Mouse (Mus musculus): ENCODE results near the gene Tia1.
A peak's percentile ranks its signal among the peaks of the same experiment; 100 is the strongest.
"Not testable (repeated sequence)": the region's sequence is repeated elsewhere in the genome, so short reads cannot be mapped to it uniquely, and the experiment has no call there.

The Tia1 gene

GRCm38 (mm10) chr6:86404100-86404861, at the start of gene Tia1:
TSS of gene Tia1 (plus strand) at chr6:86404219.
- peak; percentile 94 to 97 for DNase-seq (ENCODE audit: low spot score in 2 of 2)

DNA sequence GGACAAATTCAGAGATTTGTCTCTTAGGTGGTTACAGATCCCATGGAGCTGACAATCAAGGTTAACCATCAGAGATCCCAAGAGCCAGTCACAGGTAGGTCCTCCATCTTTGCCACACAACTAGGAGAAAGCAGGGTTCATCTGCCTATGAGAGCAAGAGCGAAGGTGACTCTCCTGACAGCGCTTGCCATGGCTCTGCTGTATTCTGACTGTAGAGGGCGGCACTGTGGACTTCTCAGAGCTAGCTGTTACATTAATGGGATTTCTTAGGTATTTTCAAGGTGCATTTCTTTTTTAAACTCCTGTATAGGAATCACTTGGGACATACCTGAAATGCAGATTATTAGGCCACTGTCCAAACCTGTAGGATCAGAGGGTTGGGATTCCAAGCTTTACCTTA, 49.1 kb upstream of the Tia1 start:
- DNase-seq (ENCODE audit: low spot score in 2 of 2) = no peak

DNA sequence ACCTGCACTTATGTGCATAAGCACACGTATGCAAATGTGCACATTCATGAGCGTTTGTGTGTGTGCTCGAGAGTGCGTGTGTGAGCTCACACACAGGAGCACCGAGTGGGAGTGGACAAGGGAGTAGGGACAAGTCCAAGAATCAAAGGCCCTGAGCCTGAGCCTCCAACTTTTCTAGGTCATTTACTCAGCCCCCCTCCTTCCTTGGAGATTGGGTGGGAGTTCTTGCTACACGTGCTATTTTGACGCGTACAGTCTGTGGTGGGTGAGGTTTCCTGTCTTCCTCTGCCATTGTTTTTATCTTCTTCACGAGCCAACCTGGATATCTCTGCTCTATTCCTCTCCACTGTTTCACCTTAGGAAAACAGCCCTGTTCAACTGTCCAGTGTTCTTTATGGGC, 47.1 kb upstream of the Tia1 start:
- DNase-seq (ENCODE audit: low spot score in 2 of 2) = no peak

DNA sequence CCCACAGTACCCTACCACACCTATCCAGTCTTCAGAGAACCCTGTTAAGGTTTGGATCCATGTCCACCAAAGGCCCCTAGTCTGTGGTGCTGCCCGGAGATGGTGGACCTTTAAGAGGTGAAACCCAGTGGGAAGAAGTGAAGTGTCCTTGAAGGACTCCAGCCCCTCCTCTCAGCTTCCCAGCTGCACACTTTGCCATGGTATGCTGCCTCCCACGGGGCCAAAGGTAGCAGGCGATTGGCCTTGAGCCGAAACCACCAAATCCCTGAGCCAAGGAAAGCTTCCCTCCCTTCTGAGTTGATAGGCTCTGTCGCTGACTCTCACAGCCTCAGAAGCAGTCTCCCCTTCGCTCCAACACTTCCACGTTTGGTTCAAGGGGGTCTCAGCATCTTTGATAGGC, 43.3 kb upstream of the Tia1 start:
- no peak for DNase-seq (ENCODE audit: low spot score in 2 of 2)

- DNase-seq (ENCODE audit: low spot score in 2 of 2) = no peak
Measured at GRCm38 (mm10) chr6:86361373-86361772, 42.6 kb upstream of the Tia1 start.

DNA sequence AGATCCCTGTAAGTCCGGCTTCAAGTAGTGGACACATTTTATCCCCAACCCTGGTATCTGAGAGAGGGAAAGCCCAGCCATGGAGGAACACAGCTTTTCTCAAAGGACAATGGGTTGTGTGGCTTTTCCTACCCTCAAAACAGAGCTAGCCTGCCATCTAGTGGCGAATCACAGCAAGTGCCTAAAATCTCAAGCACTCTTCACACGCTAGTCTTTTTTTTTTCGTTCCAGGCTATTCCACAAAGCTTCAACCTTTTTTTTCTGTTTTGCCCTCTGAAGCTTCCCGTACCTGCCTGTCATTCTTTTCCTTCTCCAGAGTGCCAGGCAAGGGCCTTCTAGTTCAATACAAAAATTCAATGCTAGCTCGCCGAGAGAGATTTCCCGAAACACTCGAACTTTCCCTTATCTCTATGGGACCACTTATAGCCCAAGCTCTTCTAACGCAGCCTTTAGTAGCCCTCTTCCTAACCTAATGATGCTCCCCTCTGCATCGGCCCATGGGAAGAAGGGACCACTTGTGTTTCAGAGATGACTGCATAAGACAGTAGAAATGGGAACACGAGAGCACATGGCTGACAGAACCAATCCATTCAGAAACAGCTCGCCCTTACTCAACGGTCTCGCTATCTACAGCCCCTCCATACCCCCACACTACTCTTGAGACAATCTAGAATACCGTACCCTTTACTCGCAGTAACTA, 39.4 kb upstream of the Tia1 start:
- DNase-seq (ENCODE audit: low spot score in 2 of 2) = peak; percentile 42 to 81

GRCm38 (mm10) chr6:86365371-86366124, 38.5 kb upstream of the Tia1 start, which contains the start of gene Fam136a:
TSS of gene Fam136a (plus strand) at chr6:86365646.
- DNase-seq (ENCODE audit: low spot score in 2 of 2) = peak; percentile 98

GRCm38 (mm10) chr6:86366125-86366852, 37.7 kb upstream of the Tia1 start:
- DNase-seq (ENCODE audit: low spot score in 2 of 2) = peak in 1 of 2 experiments; percentile 54

- no peak for DNase-seq (ENCODE audit: low spot score in 2 of 2)
Measured at GRCm38 (mm10) chr6:86366853-86367249, 37.2 kb upstream of the Tia1 start.

DNA sequence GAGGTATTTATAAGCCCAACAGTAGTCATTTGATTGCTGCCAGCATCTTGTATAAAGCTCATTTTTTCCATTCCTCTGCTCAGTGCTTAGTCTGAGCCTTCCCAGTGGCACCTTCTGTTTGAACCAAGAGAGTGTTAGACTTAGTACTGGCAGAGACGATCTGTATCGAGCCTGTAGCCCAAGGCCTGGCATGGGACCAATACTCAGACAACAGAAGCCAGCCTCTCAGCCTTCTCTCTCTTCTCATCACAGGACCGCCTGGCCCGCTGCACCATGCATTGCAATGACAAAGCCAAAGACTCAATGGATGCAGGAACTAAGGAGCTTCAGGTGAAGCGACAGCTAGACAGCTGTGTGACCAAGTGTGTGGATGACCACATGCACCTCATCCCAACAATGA, 35.5 kb upstream of the Tia1 start:
- no peak for DNase-seq (ENCODE audit: low spot score in 2 of 2)

GRCm38 (mm10) chr6:86370093-86370713, 33.8 kb upstream of the Tia1 start:
- no peak for DNase-seq (ENCODE audit: low spot score in 2 of 2)

GRCm38 (mm10) chr6:86370764-86371339, 33.2 kb upstream of the Tia1 start, which contains the start of gene Snrpg:
TSS of gene Snrpg (plus strand) at chr6:86371304.
- DNase-seq (ENCODE audit: low spot score in 2 of 2) = no peak

- DNase-seq (ENCODE audit: low spot score in 2 of 2) = peak; percentile 93 to 96
Measured at GRCm38 (mm10) chr6:86371340-86371911, 32.6 kb upstream of the Tia1 start.

DNA sequence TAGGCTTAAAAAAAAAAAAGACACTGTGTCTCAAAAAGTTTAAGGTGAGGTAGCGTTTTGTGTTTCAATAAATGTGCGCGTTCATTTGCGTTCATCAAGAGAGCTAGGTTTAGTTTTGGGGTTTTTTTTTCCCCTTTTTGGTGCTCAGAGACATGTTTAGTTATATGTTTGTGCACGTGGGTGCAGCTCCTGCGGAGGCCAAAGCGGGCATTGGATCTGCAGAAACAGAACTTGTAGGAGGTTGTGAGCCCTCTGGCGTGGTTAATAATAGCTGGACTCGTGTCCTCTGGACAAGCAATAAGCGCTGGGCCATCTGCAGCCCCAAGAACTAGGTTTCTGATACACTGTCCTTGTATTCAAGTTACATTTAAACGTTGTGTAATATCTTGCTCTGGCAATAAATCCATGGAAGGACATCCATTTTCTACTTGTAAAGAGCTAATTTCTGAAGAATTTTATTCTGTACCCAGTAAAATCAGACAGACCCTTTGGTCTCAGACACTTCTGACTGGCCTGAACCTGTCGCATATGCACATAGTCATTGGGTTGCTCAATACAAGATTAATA, 32.0 kb upstream of the Tia1 start:
- DNase-seq (ENCODE audit: low spot score in 2 of 2) = no peak

DNA sequence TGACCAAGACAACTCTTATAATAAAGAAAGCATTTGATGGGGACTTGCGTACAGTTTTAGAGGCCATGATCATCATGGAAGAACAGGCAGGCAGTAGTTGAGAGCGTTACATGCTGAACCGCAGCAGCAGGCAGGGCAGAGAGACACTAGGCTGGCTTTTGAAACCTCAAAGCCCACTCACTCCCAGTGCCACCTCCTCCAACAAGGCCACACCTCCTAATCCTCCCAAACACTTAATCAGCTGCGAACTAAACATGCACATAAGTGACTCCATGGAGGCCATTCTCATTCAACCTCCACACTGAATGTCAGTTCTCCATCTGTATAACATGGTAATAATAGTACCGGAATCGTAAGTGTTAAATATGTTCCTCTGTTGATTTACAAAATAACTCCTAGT, 30.5 kb upstream of the Tia1 start:
- DNase-seq (ENCODE audit: low spot score in 2 of 2) = no peak

GRCm38 (mm10) chr6:86378341-86378740, 25.7 kb upstream of the Tia1 start:
- no peak for DNase-seq (ENCODE audit: low spot score in 2 of 2)

GRCm38 (mm10) chr6:86380112-86380511, 23.9 kb upstream of the Tia1 start:
- DNase-seq (ENCODE audit: low spot score in 2 of 2) = not testable (repeated sequence)

GRCm38 (mm10) chr6:86382551-86382950, 21.5 kb upstream of the Tia1 start:
- no peak for DNase-seq (ENCODE audit: low spot score in 2 of 2)

GRCm38 (mm10) chr6:86383370-86383769, 20.6 kb upstream of the Tia1 start:
- no peak for DNase-seq (ENCODE audit: low spot score in 2 of 2)

DNA sequence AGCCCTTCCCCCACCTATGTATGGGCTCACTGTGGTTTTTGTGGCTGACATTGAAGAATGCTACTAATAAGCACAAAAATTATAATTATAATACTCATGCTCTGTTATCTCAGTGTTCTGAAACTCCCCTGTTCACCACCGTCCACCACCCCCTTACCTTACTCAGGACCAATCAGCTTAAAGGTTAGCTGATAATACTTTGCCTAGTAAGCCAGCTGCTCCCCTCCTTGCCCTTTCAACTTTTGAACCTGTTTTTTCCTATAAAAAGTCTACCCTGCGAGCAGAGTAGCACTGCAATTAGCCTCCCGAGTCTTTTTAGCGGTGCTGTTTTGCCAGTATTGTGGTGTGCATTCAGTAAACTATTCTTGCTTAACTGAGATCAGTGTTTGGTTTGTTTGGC, 19.3 kb upstream of the Tia1 start:
- DNase-seq (ENCODE audit: low spot score in 2 of 2) = no peak
